Mouse (Mus musculus): ENCODE data around the gene Taf13. TPM values are rescaled to one million over a fixed set of nuclear protein-coding genes. Genes with fewer than 3 reads are reported as not detected.
A peak's percentile ranks its signal among the peaks of the same experiment; 100 is the strongest.

Gene Taf13
- 7.7 and 12.4 TPM in 2 replicates for total RNA-seq (2014; rRNA removed)
- polyA plus RNA-seq (2015; fragmentation: Nextera tagmentation; extraction: Ambion mirVana) = 38.9 and 46.7 TPM in 2 replicates

- Histone ChIP-seq H3K27me3 (ENCODE audit: insufficient read depth, low read length) (no peaks in the 10 kb centered on the region), H3K4me3 (ENCODE audit: low read length) (peak within 1 kb of the TSS; percentile 65), H3K9me3 (ENCODE audit: low read length) (no peaks in the 10 kb centered on the region), H3K4me1 (ENCODE audit: insufficient read depth, low read length) (no peaks in the 10 kb centered on the region), H3K36me3 (ENCODE audit: insufficient read depth, low read length) (no peaks in the 10 kb centered on the region), H3K9ac (replicated peaks; ENCODE audit: low read length) (peak within 1 kb of the TSS; percentile 75), H3K27ac (peak within 1 kb of the TSS; percentile 76), H3K4me2 (ENCODE audit: low read depth, low read length) (peak within 1 kb of the TSS; percentile 78)
- DNase-seq (ENCODE audit: low spot score) (peak; percentile 99), ATAC-seq (peak; percentile 98)
- WGBS = 1% methylated on average over 42 of the region's 42 CpGs
- no peak for TF ChIP-seq CTCF (IDR thresholded peaks at IDR 0.05; ENCODE audit: low read depth)
Measured at GRCm38 (mm10) chr3:108571443-108572294, at the start of gene Taf13. Gene Taf13 (plus strand): TSS chr3:108571698.

GRCm38 (mm10) chr3:108523415-108523814, 48.1 kb upstream of the Taf13 start:
- Histone ChIP-seq H3K4me1 (ENCODE audit: insufficient read depth, low read length) (no peaks in the 10 kb centered on the region), H3K9ac (replicated peaks; ENCODE audit: low read length) (no peak overlapping the region), H3K4me3 (ENCODE audit: low read length) (no peak overlapping the region), H3K4me2 (ENCODE audit: low read depth, low read length) (no peak overlapping the region), H3K9me3 (ENCODE audit: low read length) (no peaks in the 10 kb centered on the region), H3K27ac (no peak overlapping the region), H3K36me3 (ENCODE audit: insufficient read depth, low read length) (no peaks in the 10 kb centered on the region), H3K27me3 (ENCODE audit: insufficient read depth, low read length) (no peaks in the 10 kb centered on the region)
- 87% methylated on average over 4 of the region's 4 CpGs for WGBS
- DNase-seq (ENCODE audit: low spot score) (no peak), ATAC-seq (no peak)
- no peak for TF ChIP-seq CTCF (IDR thresholded peaks at IDR 0.05; ENCODE audit: low read depth)

DNA sequence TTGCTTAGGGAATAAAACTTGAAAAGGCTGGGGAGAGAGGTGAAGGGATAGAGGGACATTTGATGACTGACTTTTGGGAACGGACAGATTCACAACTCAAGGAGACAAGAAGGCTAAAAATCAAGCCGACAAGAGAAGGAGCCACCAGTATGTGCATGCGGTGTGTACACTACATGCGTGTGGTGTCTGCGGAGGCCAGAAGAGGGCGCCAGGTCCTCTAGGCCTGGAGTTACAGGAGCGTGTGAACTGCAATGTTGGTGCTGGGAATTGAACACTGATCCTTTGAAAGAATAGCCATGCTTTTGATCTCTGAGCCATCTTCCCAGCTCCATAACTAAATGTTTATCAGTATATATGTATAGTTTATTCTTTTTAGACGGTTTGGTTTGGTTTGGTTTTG, 43.0 kb upstream of the Taf13 start:
- ATAC-seq = no peak
- H3K36me3 ChIP-seq (ENCODE audit: insufficient read depth, low read length) = no peaks in the 10 kb centered on the region
- no peak overlapping the region for H3K4me2 ChIP-seq (ENCODE audit: low read depth, low read length)
- no peak overlapping the region for H3K27ac ChIP-seq
- WGBS = 96% methylated on average over 8 of the region's 8 CpGs
- H3K9ac ChIP-seq (replicated peaks; ENCODE audit: low read length) = no peak overlapping the region
- H3K27me3 ChIP-seq (ENCODE audit: insufficient read depth, low read length) = no peaks in the 10 kb centered on the region
- no peak overlapping the region for H3K4me3 ChIP-seq (ENCODE audit: low read length)
- H3K4me1 ChIP-seq (ENCODE audit: insufficient read depth, low read length) = no peaks in the 10 kb centered on the region
- peak; percentile 4; the same call in 1 of the 2 replicates for TF ChIP-seq CTCF (IDR thresholded peaks at IDR 0.05; ENCODE audit: low read depth)
- no peak for DNase-seq (ENCODE audit: low spot score)
- no peaks in the 10 kb centered on the region for H3K9me3 ChIP-seq (ENCODE audit: low read length)

DNA sequence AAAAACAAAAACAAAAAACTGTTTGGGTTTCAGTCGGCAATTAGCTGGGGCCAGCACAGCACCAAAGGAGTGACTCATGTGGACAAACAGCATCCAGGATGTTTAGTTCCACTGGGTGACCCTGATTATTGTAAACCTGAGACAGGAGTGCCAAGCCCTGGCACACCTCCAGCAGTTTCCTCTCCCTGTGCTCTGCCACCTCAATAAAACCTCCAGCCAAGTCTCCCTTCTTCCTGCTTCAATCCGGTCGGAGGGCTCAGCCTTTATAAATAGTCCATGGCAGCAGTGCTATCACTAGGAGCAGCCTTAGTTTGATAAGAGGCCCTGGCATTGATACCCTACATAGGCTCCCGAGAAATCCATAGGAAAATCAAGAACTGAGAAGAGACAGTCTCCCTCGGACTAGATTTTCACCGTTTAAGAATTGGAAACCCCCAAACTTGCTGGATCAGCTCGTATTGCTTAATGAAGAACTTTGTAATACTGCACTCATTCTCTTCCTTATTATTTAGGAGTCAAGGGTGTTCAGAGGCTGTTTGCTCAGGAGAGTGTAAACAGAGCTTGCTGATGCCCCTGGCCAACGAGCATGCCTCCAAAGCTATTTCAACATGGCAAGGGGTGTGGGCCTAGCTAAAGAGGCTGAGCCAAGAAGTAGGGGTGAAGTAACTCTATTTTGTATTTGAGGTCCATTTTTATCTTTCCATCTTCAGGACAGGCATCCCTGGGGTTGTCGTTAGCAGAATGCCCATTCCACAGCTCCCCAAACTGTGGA, 38.2 kb upstream of the Taf13 start:
- DNase-seq (ENCODE audit: low spot score) (no peak), ATAC-seq (no peak)
- no peaks in the 10 kb centered on the region for H3K4me1 ChIP-seq (ENCODE audit: insufficient read depth, low read length)
- H3K9ac ChIP-seq (replicated peaks; ENCODE audit: low read length) = no peak overlapping the region
- TF ChIP-seq CTCF (IDR thresholded peaks at IDR 0.05; ENCODE audit: low read depth) = no peak
- no peak overlapping the region for H3K4me2 ChIP-seq (ENCODE audit: low read depth, low read length)
- 66% methylated on average over 9 of the region's 9 CpGs for WGBS
- no peak overlapping the region for H3K4me3 ChIP-seq (ENCODE audit: low read length)
- no peaks in the 10 kb centered on the region for H3K36me3 ChIP-seq (ENCODE audit: insufficient read depth, low read length)
- H3K9me3 ChIP-seq (ENCODE audit: low read length) = no peaks in the 10 kb centered on the region
- no peak overlapping the region for H3K27ac ChIP-seq
- 0 out of 2 replicates have a peak, but pooled peaks cover 3% of the 10 kb centered on the region for H3K27me3 ChIP-seq (ENCODE audit: insufficient read depth, low read length)

DNA sequence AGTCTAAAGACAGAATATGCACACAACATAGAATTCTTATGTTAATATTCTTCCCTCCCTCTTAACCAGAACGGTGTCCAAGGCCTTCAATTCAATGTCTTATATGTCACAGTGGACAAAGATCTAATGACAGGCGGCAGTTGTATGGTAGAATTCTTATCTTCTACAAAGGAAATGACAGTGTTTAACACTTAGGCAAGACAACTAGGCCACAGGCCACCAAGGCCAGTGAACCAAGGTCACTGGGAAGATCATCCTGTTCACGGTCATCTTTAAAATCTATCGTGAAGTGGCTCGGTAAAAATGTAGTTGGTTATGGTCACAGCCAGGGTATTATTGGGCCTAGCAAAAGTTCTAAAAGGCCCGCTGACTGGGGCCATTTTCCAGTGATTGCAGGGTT, 37.5 kb upstream of the Taf13 start, which contains the start of gene 1700013F07Rik:
1700013F07Rik (plus strand) TSS at position 200 of the 400 bp plus-strand sequence.
- Histone ChIP-seq H3K4me3 (ENCODE audit: low read length) (no peak within 1 kb of the TSS), H3K4me2 (ENCODE audit: low read depth, low read length) (no peak within 1 kb of the TSS), H3K9ac (replicated peaks; ENCODE audit: low read length) (no peak within 1 kb of the TSS), H3K9me3 (ENCODE audit: low read length) (no peaks in the 10 kb centered on the region), H3K4me1 (ENCODE audit: insufficient read depth, low read length) (no peaks in the 10 kb centered on the region), H3K27ac (no peak within 1 kb of the TSS), H3K36me3 (ENCODE audit: insufficient read depth, low read length) (no peaks in the 10 kb centered on the region), H3K27me3 (ENCODE audit: insufficient read depth, low read length) (0 out of 2 replicates have a peak, but pooled peaks cover 3% of the 10 kb centered on the region)
- no peak for TF ChIP-seq CTCF (IDR thresholded peaks at IDR 0.05; ENCODE audit: low read depth)
- ATAC-seq = no peak
- DNase-seq (ENCODE audit: low spot score) = no peak
- WGBS = 87% methylated on average over 6 of the region's 6 CpGs

GRCm38 (mm10) chr3:108535896-108536516, 35.5 kb upstream of the Taf13 start:
- H3K36me3 ChIP-seq (ENCODE audit: insufficient read depth, low read length) = no peaks in the 10 kb centered on the region
- ATAC-seq (no peak), DNase-seq (ENCODE audit: low spot score) (no peak)
- no peaks in the 10 kb centered on the region for H3K4me1 ChIP-seq (ENCODE audit: insufficient read depth, low read length)
- H3K9ac ChIP-seq (replicated peaks; ENCODE audit: low read length) = peak overlapping the region; percentile 49
- peak overlapping the region; percentile 46 for H3K4me3 ChIP-seq (ENCODE audit: low read length)
- 9% methylated on average over 15 of the region's 15 CpGs for WGBS
- TF ChIP-seq CTCF (IDR thresholded peaks at IDR 0.05; ENCODE audit: low read depth) = no peak
- peak overlapping the region; percentile 70 for H3K4me2 ChIP-seq (ENCODE audit: low read depth, low read length)
- H3K27me3 ChIP-seq (ENCODE audit: insufficient read depth, low read length) = 0 out of 2 replicates have a peak, but pooled peaks cover 3% of the 10 kb centered on the region
- peak overlapping the region; percentile 69 for H3K27ac ChIP-seq
- no peaks in the 10 kb centered on the region for H3K9me3 ChIP-seq (ENCODE audit: low read length)
